Mouse (Mus musculus): ENCODE results near the gene Gm28048.
A peak's percentile ranks its signal among the peaks of the same experiment; 100 is the strongest.

The Gm28048 gene

DNA sequence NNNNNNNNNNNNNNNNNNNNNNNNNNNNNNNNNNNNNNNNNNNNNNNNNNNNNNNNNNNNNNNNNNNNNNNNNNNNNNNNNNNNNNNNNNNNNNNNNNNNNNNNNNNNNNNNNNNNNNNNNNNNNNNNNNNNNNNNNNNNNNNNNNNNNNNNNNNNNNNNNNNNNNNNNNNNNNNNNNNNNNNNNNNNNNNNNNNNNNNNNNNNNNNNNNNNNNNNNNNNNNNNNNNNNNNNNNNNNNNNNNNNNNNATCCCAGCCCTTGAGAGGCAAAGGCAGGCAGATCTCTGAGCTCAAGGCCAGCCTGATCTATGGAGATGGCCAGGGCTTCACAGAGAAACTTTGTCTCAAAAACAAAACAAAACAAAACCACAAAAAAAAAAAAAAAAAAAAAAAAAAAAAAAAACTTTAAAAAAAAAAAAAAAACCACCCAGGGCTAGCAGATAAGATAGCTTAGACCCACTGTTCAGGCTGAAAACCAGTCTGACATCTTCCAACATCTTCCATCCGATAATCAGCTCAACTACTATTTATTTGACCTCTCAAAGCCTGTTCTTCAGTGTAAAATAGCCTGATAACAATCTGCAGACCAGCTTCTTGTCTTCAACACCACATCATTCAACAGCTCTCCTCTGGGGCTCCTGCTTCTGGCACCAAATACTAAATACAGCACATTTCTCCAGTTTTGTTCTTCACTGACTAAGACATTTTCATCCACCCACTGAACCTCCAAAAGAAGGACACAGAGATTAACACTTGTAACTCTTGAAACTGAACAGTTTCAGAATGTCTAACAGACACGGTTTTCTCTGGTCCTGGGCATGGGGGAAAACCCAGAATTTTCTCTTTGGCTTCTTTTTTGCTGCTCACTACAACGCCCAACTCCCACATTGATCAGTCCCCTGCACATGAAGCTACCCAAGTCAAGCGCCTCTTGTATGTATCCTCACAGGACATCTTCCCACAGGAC lies 136.9 kb downstream of the Gm28048 start:
- DNase-seq (ENCODE audit: low read depth, low spot score) = peak; percentile 73

- DNase-seq (ENCODE audit: low read depth, low spot score) = no peak
Measured at GRCm38 (mm10) chr11:22839456-22839855, 142.4 kb downstream of the Gm28048 start.

GRCm38 (mm10) chr11:22838361-22838760 lies 143.5 kb downstream of the Gm28048 start:
- DNase-seq (ENCODE audit: low read depth, low spot score) = no peak

DNA sequence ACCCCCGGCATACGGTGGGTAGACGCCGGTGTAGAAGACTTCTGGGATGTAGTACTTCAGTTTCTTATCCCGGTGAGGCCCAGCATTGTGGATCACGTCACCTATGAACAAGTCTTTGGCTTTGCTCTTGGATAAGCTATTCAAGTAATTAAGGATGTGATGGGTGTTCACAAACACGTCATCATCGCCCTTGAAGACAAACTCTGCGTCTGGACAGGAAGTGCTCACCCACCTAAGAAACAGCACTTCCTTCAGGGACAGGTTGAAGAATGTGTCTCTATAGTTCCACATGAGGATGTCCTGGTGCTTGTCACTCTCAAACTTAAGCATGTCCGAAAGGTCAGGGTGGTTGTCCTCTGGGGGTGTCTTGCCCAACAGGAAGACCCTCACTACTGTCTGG lies 145.6 kb downstream of the Gm28048 start:
- no peak for DNase-seq (ENCODE audit: low read depth, low spot score)

GRCm38 (mm10) chr11:22832600-22832999 lies 149.3 kb downstream of the Gm28048 start:
- DNase-seq (ENCODE audit: low read depth, low spot score) = no peak

DNA sequence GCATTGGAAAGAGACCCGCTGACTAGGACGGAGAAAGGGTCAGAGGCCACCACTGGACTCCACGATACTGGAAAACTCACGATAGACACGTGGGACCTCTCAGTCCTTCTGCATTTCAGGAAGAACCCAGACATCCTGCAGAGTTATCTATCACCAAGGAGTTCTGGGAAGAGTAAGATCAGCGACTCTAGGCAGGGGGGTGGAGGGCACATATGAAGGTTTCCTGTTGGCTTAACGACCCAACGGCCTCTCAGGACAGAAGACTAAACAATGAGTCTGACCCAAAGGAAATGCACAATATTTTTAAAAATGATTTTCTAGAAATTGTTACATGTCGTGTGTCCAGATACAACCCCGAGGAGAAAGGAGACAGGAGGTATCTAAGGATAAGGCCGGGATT lies 150.0 kb downstream of the Gm28048 start:
- no peak for DNase-seq (ENCODE audit: low read depth, low spot score)

DNA sequence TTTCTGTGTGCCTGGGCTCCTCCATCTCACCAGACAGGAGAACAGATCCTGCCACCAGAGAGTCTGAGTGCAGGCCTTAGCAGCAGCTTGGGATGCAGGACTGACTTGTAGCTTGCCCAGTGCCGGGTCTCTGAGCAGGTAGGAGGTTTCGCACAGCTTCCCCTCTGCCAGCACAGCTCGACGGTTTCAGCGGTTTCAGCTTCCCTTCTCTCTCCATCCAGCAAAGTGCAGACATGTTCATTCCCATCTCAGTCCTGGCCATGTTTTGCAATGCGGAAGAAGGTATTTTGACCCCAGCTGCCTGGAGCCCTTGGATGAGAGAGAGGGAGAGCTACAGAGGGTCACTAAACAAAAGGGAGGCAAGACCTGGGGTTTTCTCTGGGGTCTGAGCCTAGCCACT lies 151.2 kb downstream of the Gm28048 start:
- DNase-seq (ENCODE audit: low read depth, low spot score) = no peak

DNA sequence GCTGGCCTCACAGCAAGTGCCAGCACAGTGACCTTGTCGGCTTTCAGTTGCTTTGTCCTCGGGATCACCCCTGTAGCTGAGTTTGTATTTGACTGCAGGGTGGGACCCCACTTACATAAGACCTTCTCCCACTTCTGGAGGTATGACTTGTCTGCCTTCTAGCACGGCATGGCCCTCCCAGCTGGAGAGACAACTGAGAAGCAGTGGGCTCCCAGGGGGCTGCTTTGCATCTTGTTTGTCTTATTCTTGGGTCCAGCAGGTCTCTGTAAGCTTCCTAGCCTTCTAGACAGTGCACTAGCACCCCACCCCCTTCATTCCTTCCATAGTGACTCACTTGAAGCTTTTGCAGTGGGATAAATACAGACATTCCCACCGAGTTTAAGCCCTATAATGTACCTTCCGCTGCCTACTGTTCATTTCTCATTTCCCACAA lies 151.7 kb downstream of the Gm28048 start:
- DNase-seq (ENCODE audit: low read depth, low spot score) = peak; percentile 51

DNA sequence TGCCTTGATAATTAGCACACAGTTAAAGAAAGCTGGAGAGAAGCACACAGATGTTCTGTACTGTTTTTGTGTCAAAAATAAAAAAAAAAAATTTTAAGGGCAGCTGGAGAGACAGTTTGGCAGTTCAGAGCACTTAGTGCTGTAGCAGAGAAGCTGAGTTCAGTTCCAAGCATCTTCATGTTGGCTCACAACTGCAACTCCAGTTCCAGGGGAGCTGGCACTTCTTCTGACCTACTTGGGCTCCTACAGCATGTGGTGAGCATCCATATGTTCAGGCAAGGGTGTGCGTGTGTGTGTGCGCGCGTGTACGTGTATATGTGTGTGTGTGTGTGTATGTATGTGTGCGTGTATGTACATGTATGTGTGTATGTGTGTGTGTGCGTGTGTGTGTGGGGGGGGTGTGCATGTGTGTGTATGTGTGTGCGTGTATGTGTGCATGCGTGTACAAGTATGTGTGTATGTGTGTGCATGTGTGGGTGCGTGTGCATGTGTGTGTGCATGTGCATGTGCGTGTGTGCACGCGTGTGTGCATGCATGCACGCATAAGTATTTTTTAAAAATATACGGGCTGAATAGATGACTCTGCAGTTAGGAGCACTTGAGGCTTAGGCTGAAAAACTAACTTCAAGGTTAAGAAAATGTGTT lies 152.8 kb downstream of the Gm28048 start:
- DNase-seq (ENCODE audit: low read depth, low spot score) = peak; percentile 72

DNA sequence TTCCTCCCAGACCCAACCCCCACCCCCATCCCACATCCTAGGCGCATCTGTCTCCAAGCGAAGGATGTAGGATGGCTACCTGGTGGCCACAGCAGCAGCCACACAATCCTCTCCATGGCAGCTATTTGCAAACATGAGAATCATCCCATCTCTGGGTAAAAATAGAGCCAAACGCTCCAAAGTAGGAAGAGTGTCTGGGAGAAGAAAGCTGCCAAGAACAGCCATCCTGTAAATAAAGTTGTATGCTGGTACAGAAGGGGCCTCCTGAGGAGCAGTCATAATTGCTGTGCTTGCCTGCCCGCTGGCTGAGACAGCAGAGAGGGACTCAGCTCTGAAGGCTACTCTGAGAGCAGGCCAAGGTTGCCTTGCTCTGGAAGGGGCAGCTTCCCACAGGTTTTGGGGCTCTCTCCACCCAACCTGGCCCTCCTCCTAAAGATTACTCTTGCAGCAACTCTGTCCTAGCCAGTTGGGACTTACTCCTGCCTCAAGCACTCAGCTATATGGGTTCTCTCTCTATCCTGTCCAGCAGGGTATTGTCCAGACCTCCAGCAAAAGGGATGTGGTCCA lies 154.3 kb downstream of the Gm28048 start:
- peak; percentile 74 for DNase-seq (ENCODE audit: low read depth, low spot score)

- no peak for DNase-seq (ENCODE audit: low read depth, low spot score)
Measured at GRCm38 (mm10) chr11:22826665-22827064, 155.2 kb downstream of the Gm28048 start.

GRCm38 (mm10) chr11:22826051-22826450 lies 155.8 kb downstream of the Gm28048 start:
- no peak for DNase-seq (ENCODE audit: low read depth, low spot score)

DNA sequence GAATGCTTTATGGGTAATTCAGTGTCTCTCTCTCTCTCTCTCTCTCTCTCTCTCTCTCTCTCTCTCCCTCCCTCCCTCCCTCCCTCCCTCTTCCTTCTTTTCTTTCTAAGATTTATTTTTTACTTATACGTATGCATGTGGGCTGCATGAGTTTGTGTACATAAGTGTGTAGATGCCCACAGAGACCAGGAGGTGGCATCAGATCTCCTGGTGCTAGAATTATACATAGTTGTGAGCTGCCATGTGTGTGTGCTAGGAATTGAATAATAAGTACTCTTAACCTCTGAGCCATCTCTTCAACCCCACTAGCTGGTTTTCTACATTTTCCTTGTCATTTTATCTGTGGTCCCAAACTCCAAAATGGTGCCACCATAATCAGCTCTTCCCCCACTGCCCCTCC lies 156.3 kb downstream of the Gm28048 start:
- DNase-seq (ENCODE audit: low read depth, low spot score) = no peak

DNA sequence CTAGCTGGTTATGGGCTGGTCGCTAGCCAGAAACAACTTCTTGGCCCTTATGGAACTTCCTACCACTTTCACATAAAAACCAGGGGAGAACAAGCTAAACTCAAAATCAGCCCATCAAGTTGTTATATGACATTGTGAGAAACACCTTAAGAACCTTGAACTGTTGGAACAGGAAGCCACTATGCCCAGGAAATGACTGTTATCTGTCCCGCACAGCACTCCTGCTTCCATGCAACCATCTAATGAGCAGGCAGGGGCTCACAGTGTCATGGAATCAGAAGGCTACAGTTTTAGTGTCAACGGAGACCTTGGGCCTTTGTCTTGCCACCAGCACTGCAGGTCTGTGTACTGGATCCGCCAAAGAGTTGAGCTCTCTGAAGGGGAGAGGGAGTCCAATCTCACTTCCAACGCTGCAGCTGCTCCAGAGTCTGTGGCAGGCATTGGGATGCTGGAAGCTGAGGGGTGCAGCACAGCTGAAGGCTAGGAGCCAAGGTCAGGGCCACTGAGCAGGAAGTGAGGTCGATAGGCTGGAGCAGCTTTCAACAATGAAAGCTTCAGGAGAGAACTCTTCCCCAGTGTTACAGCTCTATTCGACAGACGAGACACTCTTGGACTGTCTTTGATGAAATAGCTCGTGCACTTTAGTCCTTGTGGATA lies 157.7 kb downstream of the Gm28048 start:
- no peak for DNase-seq (ENCODE audit: low read depth, low spot score)

- DNase-seq (ENCODE audit: low read depth, low spot score) = no peak
Measured at GRCm38 (mm10) chr11:22821243-22821642, 160.6 kb downstream of the Gm28048 start.

DNA sequence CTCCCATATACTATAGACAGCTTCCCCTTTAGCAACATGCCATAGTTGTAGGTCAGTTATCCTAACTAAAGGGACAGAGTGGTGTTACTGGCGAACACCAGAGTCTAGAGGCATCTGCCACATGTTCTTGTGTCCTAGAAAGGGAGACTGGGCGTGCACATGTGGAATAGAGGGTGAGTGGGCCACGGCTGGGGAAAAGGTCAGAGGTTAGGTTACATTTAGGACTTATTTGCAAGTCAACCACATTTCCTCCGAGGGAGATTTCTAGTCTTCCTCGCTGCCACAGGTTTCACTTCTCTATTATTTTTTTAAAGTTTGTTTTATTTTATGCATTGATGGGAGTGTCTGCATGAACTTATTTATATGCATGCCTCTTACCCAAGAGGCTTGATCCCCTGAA lies 163.5 kb downstream of the Gm28048 start:
- no peak for DNase-seq (ENCODE audit: low read depth, low spot score)

DNA sequence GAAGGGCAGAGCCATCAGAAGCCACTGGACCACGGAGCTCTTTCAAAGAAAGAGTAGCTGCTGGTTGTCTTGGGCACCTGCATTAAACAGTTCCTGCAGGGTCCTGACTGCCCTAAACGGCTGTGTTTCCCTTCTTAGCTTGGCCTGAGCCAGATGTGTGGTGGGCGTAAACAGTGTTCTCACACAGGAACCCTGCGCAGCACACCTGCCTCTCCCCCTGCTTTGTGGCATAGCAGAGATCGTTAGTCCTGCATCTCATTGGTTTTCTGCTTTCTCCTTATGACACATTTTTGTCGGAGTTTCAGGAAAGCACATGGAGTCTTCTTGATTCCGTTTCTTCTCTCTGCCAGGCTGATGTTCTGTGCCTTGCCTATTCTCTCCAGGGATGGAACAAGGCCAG lies 166.0 kb downstream of the Gm28048 start:
- no peak for DNase-seq (ENCODE audit: low read depth, low spot score)

GRCm38 (mm10) chr11:22815143-22815542 lies 166.7 kb downstream of the Gm28048 start:
- no peak for DNase-seq (ENCODE audit: low read depth, low spot score)

DNA sequence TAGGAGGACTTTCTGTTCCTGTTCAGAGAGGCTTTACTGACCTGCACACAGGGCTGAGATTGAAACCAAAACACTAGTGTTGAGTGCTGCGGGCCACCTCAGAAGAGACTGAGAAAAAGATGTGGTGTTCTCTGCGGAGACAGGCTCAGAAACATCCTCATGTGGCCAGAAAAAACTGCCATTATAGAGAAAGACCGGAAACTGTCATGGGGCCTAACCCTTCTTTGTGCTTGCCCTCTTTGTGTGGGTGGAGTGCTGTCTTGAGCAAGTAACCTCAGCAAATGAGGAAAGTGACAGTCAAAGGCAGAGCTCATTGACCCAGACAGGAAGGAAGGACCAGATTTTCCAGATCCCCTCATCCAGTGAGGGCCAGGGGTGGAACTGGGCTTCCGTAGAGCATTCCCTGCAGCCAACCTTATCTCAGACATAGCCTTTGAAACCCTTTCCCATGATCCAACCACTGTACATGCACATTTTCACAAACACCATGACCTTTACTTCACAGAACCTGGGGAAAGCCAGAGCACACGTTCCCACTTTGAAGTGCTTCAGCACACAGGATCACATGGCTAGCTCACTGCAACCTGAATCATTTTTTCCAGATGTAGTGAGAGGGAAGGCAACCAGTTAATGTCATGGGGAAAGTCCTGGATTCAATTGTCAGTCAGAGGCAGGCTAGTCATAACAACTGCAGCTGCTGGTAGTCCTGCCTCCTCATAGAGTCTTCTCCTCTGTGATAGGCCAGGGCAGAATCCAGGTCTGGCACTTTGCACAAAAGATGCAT lies 167.8 kb downstream of the Gm28048 start:
- DNase-seq (ENCODE audit: low read depth, low spot score) = no peak

- DNase-seq (ENCODE audit: low read depth, low spot score) = no peak
Measured at GRCm38 (mm10) chr11:22813427-22813826, 168.5 kb downstream of the Gm28048 start.

DNA sequence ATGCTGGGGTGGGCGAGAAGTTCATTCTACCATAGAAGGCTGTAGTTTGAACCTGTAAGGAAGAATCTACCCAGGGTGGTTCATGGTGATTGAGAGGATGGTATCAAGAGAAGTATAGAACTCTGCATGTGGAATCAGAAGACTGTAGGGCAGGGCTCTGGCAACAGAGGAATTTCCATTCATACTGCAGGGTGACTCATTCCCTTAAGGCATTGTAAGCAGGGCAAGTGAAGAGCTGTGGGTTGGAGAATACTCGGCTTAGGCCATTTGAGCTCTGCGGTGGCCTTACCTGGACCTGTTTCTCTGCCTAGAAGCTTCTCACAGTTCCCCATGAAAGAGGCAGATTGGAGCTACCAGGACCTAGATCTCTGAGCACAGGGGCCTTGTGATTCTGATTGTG lies 170.5 kb downstream of the Gm28048 start:
- DNase-seq (ENCODE audit: low read depth, low spot score) = no peak

Measured in brain, adult 2 months (tissue).